Mouse (Mus musculus): ENCODE results near the gene Zfp273.

GRCm38 (mm10) chr13:67850361-67850760, 36.8 kb downstream of the Zfp273 start:
- TF ChIP-seq TCF12 (IDR thresholded peaks at IDR 0.05; ENCODE audit: low read depth, low read length) (no peak), USF1 (IDR thresholded peaks at IDR 0.05; ENCODE audit: low read depth, low read length) (no peak), CTCF (IDR thresholded peaks at IDR 0.05 in 2 of 3, conservative IDR thresholded peaks at IDR 0.05 in 1 of 3; ENCODE audit: control insufficient read depth in 1 of 3, insufficient read depth in 1 of 3, low read depth in 2 of 3, low read length in 3 of 3, poor library complexity in 1 of 3, severe bottlenecking in 1 of 3) (no peak), EP300 (IDR thresholded peaks at IDR 0.05; ENCODE audit: low read depth in 1 of 2, low read length in 2 of 2) (no peak), POLR2A (IDR thresholded peaks at IDR 0.05; ENCODE audit: control insufficient read depth in 1 of 2, insufficient read depth in 1 of 2, low read depth in 1 of 2, low read length in 2 of 2, poor library complexity in 1 of 2) (no peak), SMC3 (IDR thresholded peaks at IDR 0.05; ENCODE audit: low read depth, low read length) (no peak), RAD21 (IDR thresholded peaks at IDR 0.05; ENCODE audit: low read depth, low read length) (no peak), ZNF384 (IDR thresholded peaks at IDR 0.05; ENCODE audit: low read depth, low read length) (no peak), ELF1 (IDR thresholded peaks at IDR 0.05; ENCODE audit: low read depth, low read length) (no peak)

Data from MEL (cell line).